Mouse (Mus musculus): ENCODE results near the gene Rmdn2. TPM values are rescaled to one million over a fixed set of nuclear protein-coding genes. Genes with fewer than 3 reads are reported as not detected.
A peak's percentile ranks its signal among the peaks of the same experiment; 100 is the strongest.

Gene Rmdn2
- polyA plus RNA-seq, 1 experiment from 2014 or later, result 31.4 TPM

- 17% methylated on average over 7 of the region's 7 CpGs for WGBS
These were observed 96.5 kb downstream of the Rmdn2 start for GRCm38 (mm10) chr17:79708168-79708567.

GRCm38 (mm10) chr17:79709718-79710117 is 98.1 kb downstream of the Rmdn2 start:
- Histone ChIP-seq H3K4me3 (ENCODE audit: low read length) (no peak overlapping the region), H3K4me1 (replicated peaks; ENCODE audit: control insufficient read depth, insufficient read depth, low read length) (peaks cover 24% of the 10 kb centered on the region), H3K36me3 (ENCODE audit: control insufficient read depth, insufficient read depth, low read length) (no peaks in the 10 kb centered on the region), H3K9me3 (ENCODE audit: control insufficient read depth, low read length) (no peaks in the 10 kb centered on the region), H3K27ac (ENCODE audit: low read length) (no peak overlapping the region), H3K9ac (ENCODE audit: low read length) (no peak overlapping the region), H3K27me3 (ENCODE audit: control insufficient read depth, insufficient read depth, low read depth, low read length) (peaks cover 42% of the 10 kb centered on the region), H3K4me2 (ENCODE audit: low read depth, low read length) (no peak overlapping the region)
- WGBS, result 75% methylated on average over 1 of the region's 1 CpGs
- ATAC-seq (ENCODE audit: low read depth), result no peak

More at GRCm38 (mm10) chr17:79708168-79708567, 96.5 kb downstream of the Rmdn2 start:
- no peak overlapping the region for H3K27ac ChIP-seq (ENCODE audit: low read length)
- ATAC-seq (ENCODE audit: low read depth), result no peak
- peaks cover 26% of the 10 kb centered on the region for H3K27me3 ChIP-seq (ENCODE audit: control insufficient read depth, insufficient read depth, low read depth, low read length)
- H3K9ac ChIP-seq (ENCODE audit: low read length), result no peak overlapping the region
- H3K4me2 ChIP-seq (ENCODE audit: low read depth, low read length), result no peak overlapping the region
- H3K9me3 ChIP-seq (ENCODE audit: control insufficient read depth, low read length), result no peaks in the 10 kb centered on the region
- no peak overlapping the region for H3K4me3 ChIP-seq (ENCODE audit: low read length)
- H3K36me3 ChIP-seq (ENCODE audit: control insufficient read depth, insufficient read depth, low read length), result no peaks in the 10 kb centered on the region
- peaks cover 9% of the 10 kb centered on the region; the same call in 1 of the 2 replicates for H3K4me1 ChIP-seq (replicated peaks; ENCODE audit: control insufficient read depth, insufficient read depth, low read length)

GRCm38 (mm10) chr17:79710246-79710842 is 98.7 kb downstream of the Rmdn2 start:
- Histone ChIP-seq H3K27me3 (ENCODE audit: control insufficient read depth, insufficient read depth, low read depth, low read length) (peaks cover 48% of the 10 kb centered on the region), H3K4me2 (ENCODE audit: low read depth, low read length) (no peak overlapping the region), H3K9me3 (ENCODE audit: control insufficient read depth, low read length) (no peaks in the 10 kb centered on the region), H3K4me3 (ENCODE audit: low read length) (no peak overlapping the region), H3K9ac (ENCODE audit: low read length) (no peak overlapping the region), H3K27ac (ENCODE audit: low read length) (no peak overlapping the region), H3K4me1 (replicated peaks; ENCODE audit: control insufficient read depth, insufficient read depth, low read length) (peaks cover 30% of the 10 kb centered on the region), H3K36me3 (ENCODE audit: control insufficient read depth, insufficient read depth, low read length) (no peaks in the 10 kb centered on the region)
- 32% methylated on average over 15 of the region's 15 CpGs for WGBS
- ATAC-seq (ENCODE audit: low read depth), result no peak

- Histone ChIP-seq H3K4me1 (replicated peaks; ENCODE audit: control insufficient read depth, insufficient read depth, low read length) (peaks cover 30% of the 10 kb centered on the region), H3K36me3 (ENCODE audit: control insufficient read depth, insufficient read depth, low read length) (no peaks in the 10 kb centered on the region), H3K27ac (ENCODE audit: low read length) (no peak overlapping the region), H3K9ac (ENCODE audit: low read length) (no peak overlapping the region), H3K9me3 (ENCODE audit: control insufficient read depth, low read length) (no peaks in the 10 kb centered on the region), H3K4me2 (ENCODE audit: low read depth, low read length) (no peak overlapping the region), H3K27me3 (ENCODE audit: control insufficient read depth, insufficient read depth, low read depth, low read length) (peaks cover 48% of the 10 kb centered on the region), H3K4me3 (ENCODE audit: low read length) (no peak overlapping the region)
- no peak for ATAC-seq (ENCODE audit: low read depth)
- 34% methylated on average over 6 of the region's 6 CpGs for WGBS
These were observed 100.3 kb downstream of the Rmdn2 start for GRCm38 (mm10) chr17:79711944-79712343.

- 18% methylated on average over 9 of the region's 9 CpGs for WGBS
- no peak for ATAC-seq (ENCODE audit: low read depth)
- Histone ChIP-seq H3K4me2 (ENCODE audit: low read depth, low read length) (no peak overlapping the region; the same call in 1 of the 2 replicates), H3K9ac (ENCODE audit: low read length) (0 out of 2 replicates have a peak overlapping the region, but pooled peaks have one; percentile 4), H3K4me1 (replicated peaks; ENCODE audit: control insufficient read depth, insufficient read depth, low read length) (peaks cover 30% of the 10 kb centered on the region), H3K27me3 (ENCODE audit: control insufficient read depth, insufficient read depth, low read depth, low read length) (peaks cover 48% of the 10 kb centered on the region), H3K36me3 (ENCODE audit: control insufficient read depth, insufficient read depth, low read length) (no peaks in the 10 kb centered on the region), H3K4me3 (ENCODE audit: low read length) (peak overlapping the region; percentile 46), H3K27ac (ENCODE audit: low read length) (no peak overlapping the region), H3K9me3 (ENCODE audit: control insufficient read depth, low read length) (no peaks in the 10 kb centered on the region)
These were observed 100.9 kb downstream of the Rmdn2 start for GRCm38 (mm10) chr17:79712536-79712935.

GRCm38 (mm10) chr17:79713276-79713642 is 101.6 kb downstream of the Rmdn2 start:
- WGBS, result under 1% methylated on average over 24 of the region's 24 CpGs
- peak overlapping the region; percentile 79 for H3K4me2 ChIP-seq (ENCODE audit: low read depth, low read length)
- no peak for ATAC-seq (ENCODE audit: low read depth)
- no peak overlapping the region for H3K27ac ChIP-seq (ENCODE audit: low read length)
- no peaks in the 10 kb centered on the region for H3K9me3 ChIP-seq (ENCODE audit: control insufficient read depth, low read length)
- peak overlapping the region; percentile 50 for H3K9ac ChIP-seq (ENCODE audit: low read length)
- peaks cover 48% of the 10 kb centered on the region for H3K27me3 ChIP-seq (ENCODE audit: control insufficient read depth, insufficient read depth, low read depth, low read length)
- H3K36me3 ChIP-seq (ENCODE audit: control insufficient read depth, insufficient read depth, low read length), result no peaks in the 10 kb centered on the region
- H3K4me1 ChIP-seq (replicated peaks; ENCODE audit: control insufficient read depth, insufficient read depth, low read length), result peaks cover 28% of the 10 kb centered on the region
- peak overlapping the region; percentile 46 for H3K4me3 ChIP-seq (ENCODE audit: low read length)

DNA sequence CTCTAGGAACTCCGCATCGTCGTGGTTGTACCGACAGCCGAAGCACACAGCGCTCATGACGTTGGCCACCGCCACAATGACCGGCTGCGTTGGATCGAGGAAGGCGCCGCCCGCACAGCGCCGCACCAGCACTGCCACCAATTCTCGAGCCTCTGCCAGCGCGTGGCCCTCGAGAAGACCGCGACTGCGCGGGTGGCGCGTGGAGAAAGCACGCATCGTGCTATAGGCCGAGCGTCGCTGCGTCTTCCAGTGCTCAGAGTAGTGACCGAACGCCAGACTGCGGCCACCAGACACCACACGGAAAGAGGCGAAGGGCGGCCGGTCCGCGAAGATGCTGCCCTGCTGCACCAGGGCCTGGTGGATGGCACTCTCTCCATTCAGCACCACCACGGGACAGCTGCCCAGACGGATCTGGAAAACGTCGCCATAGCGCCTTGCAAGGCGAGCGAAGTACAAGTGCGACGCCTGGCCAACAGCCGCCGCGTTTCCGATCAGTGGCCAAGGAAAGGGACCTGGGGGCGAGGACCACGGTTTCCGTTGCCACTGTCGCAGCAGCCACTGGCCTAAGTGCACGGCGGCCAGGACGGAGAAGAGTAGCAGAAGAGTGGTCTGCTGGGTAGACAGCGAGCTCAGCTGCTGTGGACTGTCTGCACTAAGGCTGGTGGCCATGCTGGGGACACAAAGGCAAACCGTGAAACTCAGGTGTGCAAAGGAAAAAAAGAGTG is 102.1 kb downstream of the Rmdn2 start:
- Histone ChIP-seq H3K27me3 (ENCODE audit: control insufficient read depth, insufficient read depth, low read depth, low read length) (peaks cover 48% of the 10 kb centered on the region), H3K9ac (ENCODE audit: low read length) (peak overlapping the region; percentile 49), H3K4me1 (replicated peaks; ENCODE audit: control insufficient read depth, insufficient read depth, low read length) (peaks cover 27% of the 10 kb centered on the region), H3K4me3 (ENCODE audit: low read length) (peak overlapping the region; percentile 46), H3K4me2 (ENCODE audit: low read depth, low read length) (peak overlapping the region; percentile 79), H3K27ac (ENCODE audit: low read length) (no peak overlapping the region), H3K9me3 (ENCODE audit: control insufficient read depth, low read length) (no peaks in the 10 kb centered on the region), H3K36me3 (ENCODE audit: control insufficient read depth, insufficient read depth, low read length) (no peaks in the 10 kb centered on the region)
- 0 out of 2 replicates have a peak, but pooled peaks have one; percentile 13 for ATAC-seq (ENCODE audit: low read depth)
- under 1% methylated on average over 63 of the region's 63 CpGs for WGBS

GRCm38 (mm10) chr17:79714368-79714895 is 102.8 kb downstream of the Rmdn2 start:
- Histone ChIP-seq H3K27ac (ENCODE audit: low read length) (no peak overlapping the region), H3K9ac (ENCODE audit: low read length) (peak overlapping the region; percentile 49; the same call in 1 of the 2 replicates), H3K27me3 (ENCODE audit: control insufficient read depth, insufficient read depth, low read depth, low read length) (peaks cover 48% of the 10 kb centered on the region), H3K4me3 (ENCODE audit: low read length) (peak overlapping the region; percentile 46), H3K36me3 (ENCODE audit: control insufficient read depth, insufficient read depth, low read length) (no peaks in the 10 kb centered on the region), H3K4me1 (replicated peaks; ENCODE audit: control insufficient read depth, insufficient read depth, low read length) (peaks cover 27% of the 10 kb centered on the region), H3K9me3 (ENCODE audit: control insufficient read depth, low read length) (no peaks in the 10 kb centered on the region), H3K4me2 (ENCODE audit: low read depth, low read length) (peak overlapping the region; percentile 79)
- WGBS, result under 1% methylated on average over 16 of the region's 16 CpGs
- ATAC-seq (ENCODE audit: low read depth), result no peak

DNA sequence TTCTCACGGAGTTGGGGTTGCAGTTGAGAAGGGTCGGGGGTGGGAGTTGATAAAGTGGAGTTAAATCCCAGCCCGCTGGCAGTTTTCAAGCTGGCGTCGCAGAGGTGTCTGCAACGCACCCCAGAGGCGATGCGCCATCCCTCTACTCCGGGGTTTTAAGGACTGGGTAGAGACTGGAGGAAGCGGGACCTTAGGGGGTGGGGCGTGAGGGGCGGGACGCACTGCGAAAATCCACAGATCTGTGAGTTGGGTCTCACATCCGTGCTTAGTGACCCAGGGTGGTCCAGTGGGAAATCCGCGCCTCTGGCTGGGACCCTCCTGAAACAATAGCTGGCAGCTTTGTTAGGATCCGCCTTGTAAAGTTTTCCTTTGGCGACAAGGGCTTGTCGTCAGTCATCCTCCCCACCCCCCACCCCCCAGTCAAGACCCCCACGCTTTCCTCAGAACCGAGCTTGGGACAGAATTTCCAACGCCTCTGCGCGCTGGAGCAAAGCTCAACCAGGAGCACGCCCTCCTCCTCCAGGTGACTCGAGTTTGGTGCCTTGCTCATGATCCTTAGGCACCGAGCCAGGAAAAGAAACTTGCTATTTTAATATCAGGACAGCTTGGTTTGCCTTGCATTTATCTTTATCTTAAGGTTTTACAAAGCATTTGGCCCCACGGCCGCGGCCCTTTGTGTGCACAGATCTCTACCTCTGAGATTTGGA is 103.4 kb downstream of the Rmdn2 start, which contains the start of gene Cyp1b1:
TSS of gene Cyp1b1 (minus strand) at position 131 of the 707 bp plus-strand sequence.
- Histone ChIP-seq H3K4me3 (ENCODE audit: low read length) (peak within 1 kb of the TSS; percentile 46), H3K27me3 (ENCODE audit: control insufficient read depth, insufficient read depth, low read depth, low read length) (peaks cover 44% of the 10 kb centered on the region), H3K27ac (ENCODE audit: low read length) (no peak within 1 kb of the TSS; the same call in 1 of the 2 replicates), H3K36me3 (ENCODE audit: control insufficient read depth, insufficient read depth, low read length) (no peaks in the 10 kb centered on the region), H3K9ac (ENCODE audit: low read length) (peak within 1 kb of the TSS; percentile 49), H3K9me3 (ENCODE audit: control insufficient read depth, low read length) (no peaks in the 10 kb centered on the region), H3K4me1 (replicated peaks; ENCODE audit: control insufficient read depth, insufficient read depth, low read length) (peaks cover 27% of the 10 kb centered on the region), H3K4me2 (ENCODE audit: low read depth, low read length) (peak within 1 kb of the TSS; percentile 79)
- under 1% methylated on average over 31 of the region's 31 CpGs for WGBS
- peak; percentile 40 for ATAC-seq (ENCODE audit: low read depth)

Measured in lung, embryonic 16.5 days (tissue).